Mouse (Mus musculus): ENCODE measurements around the gene Ppp1r8.
A peak's percentile ranks its signal among the peaks of the same experiment; 100 is the strongest.

- TF ChIP-seq CTCF (IDR thresholded peaks at IDR 0.05) (peak; percentile 26; the same call in 1 of the 2 replicates), EP300 (IDR thresholded peaks at IDR 0.05) (no peak)
These were observed 30.8 kb upstream of the Ppp1r8 start for GRCm38 (mm10) chr4:132873481-132874362.

All from lung, postnatal 0 days (tissue).